Mouse (Mus musculus) liver, adult 2 months (tissue): ENCODE measurements around the gene Fam20b. TPM values are rescaled to one million over a fixed set of nuclear protein-coding genes. Genes with fewer than 3 reads are reported as not detected.
"Not testable (repeated sequence)": the region's sequence is repeated elsewhere in the genome, so short reads cannot be mapped to it uniquely, and the experiment has no call there.

Experiments used
- DNase-seq: peaks from one replicate; pipeline ENCODE4 v3.0.0-alpha.2; 2011; ENCODE audit warnings: low read depth, low spot score; ENCODE audit errors: extremely low read depth
- H3K27ac ChIP-seq: fragments of 200-500 bp; replicated peaks from 2 replicates; pipeline ENCODE4 v1.5.1; 2012; ENCODE audit warnings: low read depth, mild to moderate bottlenecking, control low read depth, inconsistent platforms, low read length; ENCODE audit not compliant: insufficient read depth
- H3K27me3 ChIP-seq: fragments of 200-500 bp; 2 replicates; pipeline ENCODE4 v1.6.1; 2012; ENCODE audit warnings: mild to moderate bottlenecking, moderate library complexity, low read length, inconsistent platforms; ENCODE audit not compliant: control insufficient read depth, insufficient read depth
- H3K36me3 ChIP-seq: fragments of 200-500 bp; 2 replicates; pipeline ENCODE4 v1.6.1; 2012; ENCODE audit warnings: low read length, inconsistent platforms; ENCODE audit not compliant: control insufficient read depth, insufficient read depth
- H3K4me1 ChIP-seq: fragments of 200-500 bp; 2 replicates; pipeline ENCODE4 v1.6.1; 2011; ENCODE audit warnings: low read length; ENCODE audit not compliant: control insufficient read depth, insufficient read depth
- H3K4me3 ChIP-seq: fragments of 200-500 bp; 2 replicates; pipeline ENCODE4 v1.5.1; 2011; ENCODE audit warnings: low read depth, mild to moderate bottlenecking, control low read depth, low read length, moderate library complexity; ENCODE audit not compliant: insufficient read depth
- H3K79me2 ChIP-seq: fragments of 200-500 bp; 2 replicates; pipeline ENCODE4 v1.6.1; 2012; ENCODE audit warnings: inconsistent platforms, mild to moderate bottlenecking, low read length, moderate library complexity; ENCODE audit not compliant: control insufficient read depth, insufficient read depth
- H3K9ac ChIP-seq: fragments of 200-500 bp; 2 replicates; pipeline ENCODE4 v1.6.1; 2012; ENCODE audit warnings: low read depth, mild to moderate bottlenecking, control low read depth, inconsistent platforms, low read length
- CTCF ChIP-seq: fragments of 200-500 bp; IDR thresholded peaks from 2 replicates; pipeline ENCODE4 v1.5.1; 2011; ENCODE audit warnings: low read depth, low read length, control low read depth
- POLR2A ChIP-seq: fragments of 200-500 bp; IDR thresholded peaks from 2 replicates; pipeline ENCODE4 v1.6.1; 2011; ENCODE audit warnings: low read length, control low read depth; ENCODE audit not compliant: insufficient read depth; ENCODE audit errors: extremely low read depth
- WGBS: fragments of 180-500 bp; shearing (Covaris S2); methylation state at CpG from one replicate; pipeline ENCODE4 v1.1.7; 2018; 5-methylcytosine and 5-hydroxymethylcytosine counted together
- polyA plus RNA-seq: library from polyadenylated mRNA; depleted of rRNA; stranded (reverse); fragments of >200 nt; gene quantifications from 2 replicates; pipeline ENCODE4 v1.2.3, GENCODE M21; 2012
- total RNA-seq: library from RNA; depleted of rRNA; stranded (reverse); fragments of >200 nt; gene quantifications from 2 replicates; pipeline ENCODE4 v1.2.3, GENCODE M21; 2014

Fam20b gene
- total and polyA plus RNA-seq, 2 experiments = 6.8 to 11.2 TPM

- WGBS = 98% methylated on average over 3 of the region's 3 CpGs
Measured at GRCm38 (mm10) chr1:156671921-156672320, 47.0 kb downstream of the Fam20b start.

DNA sequence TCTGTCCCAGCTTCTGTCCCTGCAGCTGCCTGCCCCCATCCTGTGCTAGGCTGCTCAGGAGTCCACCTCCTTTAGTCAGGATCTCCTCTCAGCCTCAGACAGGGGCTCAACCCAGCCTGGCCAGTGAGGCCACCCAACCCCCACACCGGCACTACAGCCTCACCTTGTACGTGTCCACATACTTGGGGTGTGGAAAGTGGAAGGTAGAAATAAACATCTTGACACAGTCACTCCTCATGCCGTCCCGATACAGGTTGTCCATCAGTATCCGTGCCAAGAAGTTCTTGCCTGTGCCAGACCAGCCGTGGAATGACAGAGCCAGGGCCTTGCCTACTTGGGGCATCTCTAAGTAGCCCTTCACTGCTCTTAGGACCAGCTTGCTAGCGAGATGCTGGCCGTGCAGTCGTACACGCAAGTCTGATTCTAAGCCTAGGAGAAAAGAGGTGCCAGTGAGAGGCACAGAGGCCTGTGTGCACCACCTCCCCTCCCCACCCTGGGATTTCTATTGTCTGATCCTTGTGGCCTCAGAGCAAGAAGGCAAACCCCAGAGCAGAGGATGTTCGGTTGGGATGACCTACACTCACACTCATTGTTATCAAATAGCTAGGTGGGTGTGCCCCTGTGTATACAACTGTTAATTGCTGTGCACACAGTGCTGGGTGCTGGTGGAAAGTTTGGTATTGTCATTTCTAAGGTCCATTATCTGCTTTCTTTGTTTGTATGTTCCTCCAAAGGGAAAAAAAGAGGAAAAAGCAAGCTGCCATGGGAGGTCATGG, 49.5 kb downstream of the Fam20b start:
- no peak overlapping the region for H3K9ac ChIP-seq
- no peak for DNase-seq
- H3K27me3 ChIP-seq = no peaks in the 10 kb centered on the region
- no peak for TF ChIP-seq POLR2A
- no peak for TF ChIP-seq CTCF
- H3K79me2 ChIP-seq = no peaks in the 10 kb centered on the region
- peaks cover 6% of the 10 kb centered on the region for H3K36me3 ChIP-seq
- H3K27ac ChIP-seq = no peak overlapping the region
- 86% methylated on average over 11 of the region's 11 CpGs for WGBS
- H3K4me3 ChIP-seq = no peak overlapping the region
- peaks cover 2% of the 10 kb centered on the region; the same call in 1 of the 2 replicates for H3K4me1 ChIP-seq

More at GRCm38 (mm10) chr1:156671921-156672320, 47.0 kb downstream of the Fam20b start:
- Histone ChIP-seq H3K79me2 (no peaks in the 10 kb centered on the region), H3K27me3 (no peaks in the 10 kb centered on the region), H3K36me3 (peaks cover 3% of the 10 kb centered on the region; the same call in 1 of the 2 replicates), H3K27ac (no peak overlapping the region), H3K4me3 (no peak overlapping the region), H3K9ac (no peak overlapping the region), H3K4me1 (peaks cover 5% of the 10 kb centered on the region)
- DNase-seq = no peak
- TF ChIP-seq POLR2A (no peak), CTCF (no peak)

DNA sequence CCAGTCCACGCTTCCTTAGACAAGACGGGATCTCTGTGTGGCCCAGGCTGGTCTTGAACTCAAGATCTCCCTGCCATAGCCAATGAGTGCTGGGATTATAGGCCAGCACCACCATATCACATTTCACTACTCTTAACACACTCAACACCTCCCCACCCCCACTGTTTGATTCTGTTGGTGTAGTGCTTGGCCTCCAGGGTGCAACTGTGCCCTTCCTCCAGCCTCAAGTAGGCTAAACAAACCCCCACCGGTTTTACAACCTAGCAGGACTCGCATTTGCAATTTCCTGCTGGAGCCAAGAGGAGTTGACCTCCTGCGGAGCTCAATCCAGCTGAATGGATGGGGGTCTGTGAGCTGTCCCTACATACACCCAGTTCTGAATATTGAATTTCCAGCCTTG, 50.3 kb downstream of the Fam20b start:
- Histone ChIP-seq H3K27me3 (no peaks in the 10 kb centered on the region), H3K4me1 (peaks cover 2% of the 10 kb centered on the region; the same call in 1 of the 2 replicates), H3K36me3 (peaks cover 6% of the 10 kb centered on the region), H3K4me3 (no peak overlapping the region), H3K79me2 (no peaks in the 10 kb centered on the region), H3K27ac (no peak overlapping the region), H3K9ac (no peak overlapping the region)
- DNase-seq = no peak
- 77% methylated on average over 5 of the region's 5 CpGs for WGBS
- TF ChIP-seq POLR2A (no peak), CTCF (no peak)

DNA sequence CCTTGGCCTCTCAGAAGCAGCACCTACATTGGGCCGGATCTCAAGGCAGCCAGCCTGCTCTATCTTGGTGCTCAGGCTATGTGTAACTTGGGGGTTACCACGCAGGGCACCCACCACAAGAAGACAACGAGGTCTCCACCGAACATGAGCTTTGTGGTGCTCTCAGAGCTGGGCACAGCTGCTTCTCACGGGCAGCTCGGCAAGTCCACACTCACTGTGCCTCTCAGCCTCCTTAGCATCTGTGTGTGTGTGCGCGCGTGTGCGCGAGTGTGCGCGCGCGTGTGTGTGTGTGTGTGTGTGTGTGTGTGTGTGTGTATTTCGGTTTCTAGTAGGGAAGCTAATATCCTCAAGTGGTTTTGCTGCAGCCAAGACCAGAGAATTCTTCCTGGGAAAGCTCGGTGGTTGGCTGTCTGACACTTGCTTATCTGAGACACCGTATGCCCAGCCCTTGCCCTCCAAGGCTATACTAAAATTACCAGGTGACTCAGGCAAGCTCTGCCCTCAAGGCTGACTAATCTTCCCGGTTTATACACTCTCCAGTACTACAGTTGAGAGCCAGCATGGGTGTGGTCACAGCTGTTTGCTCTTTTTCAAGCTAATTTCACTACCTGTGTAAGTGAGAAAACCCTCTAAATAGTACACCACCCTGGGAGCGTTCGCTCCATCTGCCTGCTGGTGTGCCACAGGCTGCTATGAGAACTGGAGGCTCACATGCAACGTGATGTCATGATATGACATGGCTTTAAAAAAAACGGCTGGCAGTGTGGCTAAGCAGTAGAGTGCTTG, 51.6 kb downstream of the Fam20b start:
- Histone ChIP-seq H3K4me3 (no peak overlapping the region), H3K27ac (no peak overlapping the region)
- WGBS = 92% methylated on average over 23 of the region's 23 CpGs

GRCm38 (mm10) chr1:156665777-156666176, 53.1 kb downstream of the Fam20b start:
- TF ChIP-seq POLR2A (no peak), CTCF (no peak)

More for the DNA sequence above, 51.6 kb downstream of the Fam20b start:
- no peak for TF ChIP-seq CTCF
- TF ChIP-seq POLR2A = no peak
- Histone ChIP-seq H3K9ac (no peak overlapping the region), H3K36me3 (peaks cover 6% of the 10 kb centered on the region), H3K79me2 (no peaks in the 10 kb centered on the region), H3K27me3 (no peaks in the 10 kb centered on the region), H3K4me1 (no peaks in the 10 kb centered on the region)
- no peak for DNase-seq

GRCm38 (mm10) chr1:156660660-156661236, 58.1 kb downstream of the Fam20b start:
- peaks cover 21% of the 10 kb centered on the region for H3K4me1 ChIP-seq
- not testable (repeated sequence) for H3K27me3 ChIP-seq, H3K9ac ChIP-seq, H3K4me3 ChIP-seq, H3K27ac ChIP-seq, H3K79me2 ChIP-seq, H3K36me3 ChIP-seq, DNase-seq
- 62% methylated on average over 21 of the region's 21 CpGs for WGBS

More at GRCm38 (mm10) chr1:156665777-156666176, 53.1 kb downstream of the Fam20b start:
- H3K4me3 ChIP-seq = no peak overlapping the region
- no peak overlapping the region for H3K27ac ChIP-seq
- no peak for DNase-seq
- no peaks in the 10 kb centered on the region for H3K4me1 ChIP-seq
- H3K9ac ChIP-seq = no peak overlapping the region
- no peaks in the 10 kb centered on the region for H3K79me2 ChIP-seq
- 90% methylated on average over 8 of the region's 8 CpGs for WGBS
- peaks cover 5% of the 10 kb centered on the region for H3K36me3 ChIP-seq
- no peaks in the 10 kb centered on the region for H3K27me3 ChIP-seq
